Mouse (Mus musculus) T-helper 17 cell (primary cell): ENCODE measurements around the gene Aqp7.
"Not testable (repeated sequence)": the region's sequence is repeated elsewhere in the genome, so short reads cannot be mapped to it uniquely, and the experiment has no call there.

Experiments used
- in situ Hi-C, 2 experiments: fragments of 300-600 bp; cut with MboI, MseI; formaldehyde crosslinking; loops; 1 replicate in 1 of 2; 2 replicates in 1 of 2; pipeline ENCODE4 v1.15.1; 2025; ENCODE audit warnings: high pct_unique_total_duplicates in 2 of 2

Gene Aqp7

GRCm38 (mm10) chr4:41047524-41048271 lies at the start of gene Aqp7:
TSS of gene Aqp7 (minus strand) at chr4:41048139.
- in situ Hi-C loops: no loop called here

- in situ Hi-C loops: no loop called here
Measured at GRCm38 (mm10) chr4:41097381-41097780, 49.4 kb upstream of the Aqp7 start.

GRCm38 (mm10) chr4:41096794-41097193 lies 48.9 kb upstream of the Aqp7 start:
- in situ Hi-C loops: no loop called here

- in situ Hi-C loops: no loop called here
Measured at GRCm38 (mm10) chr4:41096169-41096568, 48.2 kb upstream of the Aqp7 start.

GRCm38 (mm10) chr4:41094361-41094760 lies 46.4 kb upstream of the Aqp7 start:
- in situ Hi-C loops: no loop called here

- in situ Hi-C loops: no loop called here
Measured at GRCm38 (mm10) chr4:41092958-41093357, 45.0 kb upstream of the Aqp7 start.

- in situ Hi-C loops: no loop called here
Measured at GRCm38 (mm10) chr4:41091391-41091790, 43.5 kb upstream of the Aqp7 start.

- in situ Hi-C loops: no loop called here
Measured at GRCm38 (mm10) chr4:41089705-41090104, 41.8 kb upstream of the Aqp7 start.

GRCm38 (mm10) chr4:41089189-41089588 lies 41.2 kb upstream of the Aqp7 start:
- in situ Hi-C loops: no loop called here

GRCm38 (mm10) chr4:41087459-41088298 lies 39.7 kb upstream of the Aqp7 start:
- in situ Hi-C loops: no loop called here

GRCm38 (mm10) chr4:41086947-41087346 lies 39.0 kb upstream of the Aqp7 start:
- in situ Hi-C loops: no loop called here

- in situ Hi-C loops: no loop called here
Measured at GRCm38 (mm10) chr4:41084819-41085218, 36.9 kb upstream of the Aqp7 start.

GRCm38 (mm10) chr4:41082803-41083202 lies 34.9 kb upstream of the Aqp7 start:
- in situ Hi-C loops: not testable (repeated sequence)

- in situ Hi-C loops: no loop called here
Measured at GRCm38 (mm10) chr4:41081733-41082132, 33.8 kb upstream of the Aqp7 start.

- in situ Hi-C loops: no loop called here
Measured at GRCm38 (mm10) chr4:41078726-41079125, 30.8 kb upstream of the Aqp7 start.

- in situ Hi-C loops: no loop called here
Measured at GRCm38 (mm10) chr4:41074461-41074860, 26.5 kb upstream of the Aqp7 start.

- in situ Hi-C loops: no loop called here
Measured at GRCm38 (mm10) chr4:41073008-41073817, 25.3 kb upstream of the Aqp7 start.

GRCm38 (mm10) chr4:41071500-41072429 lies 23.8 kb upstream of the Aqp7 start:
- in situ Hi-C loops: no loop called here

- in situ Hi-C loops: no loop called here
Measured at GRCm38 (mm10) chr4:41065196-41065595, 17.3 kb upstream of the Aqp7 start.

- in situ Hi-C loops: loop anchor here (5.0 kb wide), 1 partner anchor 53 kb away; no protein-coding TSS in a partner anchor
Measured at GRCm38 (mm10) chr4:41063894-41064673, 16.1 kb upstream of the Aqp7 start.
